Mouse (Mus musculus): ENCODE measurements around the gene Arhgef10l. TPM values are rescaled to one million over a fixed set of nuclear protein-coding genes. Genes with fewer than 3 reads are reported as not detected.

The Arhgef10l gene
- total RNA-seq, 1 experiment from 2014 or later, result 5.4 TPM

DNA sequence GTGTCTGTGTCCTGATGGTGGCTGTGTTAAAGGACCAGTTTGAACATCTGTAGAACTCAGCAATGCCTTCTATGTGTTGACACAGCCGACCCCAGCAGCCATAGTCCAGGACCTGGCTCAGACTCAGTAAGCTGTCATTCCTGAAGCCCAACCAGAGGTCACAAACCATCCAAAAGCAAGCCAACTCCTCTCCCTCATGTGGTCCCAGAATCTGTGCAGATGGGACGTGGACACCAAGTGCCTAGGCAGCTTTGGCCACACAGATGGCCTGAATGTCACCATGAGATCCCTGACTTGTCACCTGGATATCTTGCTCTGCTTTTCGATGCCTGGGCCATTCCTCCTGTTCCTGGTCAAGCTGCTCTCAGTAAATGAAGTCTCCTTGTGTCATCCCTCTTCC lies 20.2 kb downstream of the Arhgef10l start:
- ATAC-seq (replicated peaks in 1 of 2; ENCODE audit: insufficient read depth in 1 of 2, low FRiP score in 2 of 2, low TSS enrichment in 1 of 2, low read depth in 1 of 2, poor library complexity in 2 of 2, severe bottlenecking in 2 of 2), result no peak

DNA sequence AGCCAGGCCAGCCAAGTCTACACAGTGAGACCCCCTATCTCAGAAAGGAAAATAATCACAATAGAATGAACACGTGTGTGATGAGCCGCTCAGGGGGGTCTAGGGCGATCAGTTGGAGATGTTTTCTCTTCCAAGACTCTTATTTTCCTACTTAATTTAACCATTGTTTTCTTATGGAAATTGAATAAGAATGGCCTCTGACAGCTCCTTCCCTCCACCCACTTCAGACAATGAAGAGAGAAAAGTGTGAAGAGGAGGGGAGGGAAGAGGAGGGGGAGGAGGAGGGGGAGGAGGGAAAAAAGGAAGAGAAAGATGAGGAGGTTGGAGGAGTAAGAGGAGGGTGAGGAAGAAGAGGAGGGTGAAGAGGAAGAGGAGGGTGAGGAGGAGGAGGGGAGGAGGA lies 21.1 kb downstream of the Arhgef10l start:
- no peak for ATAC-seq (replicated peaks in 1 of 2; ENCODE audit: insufficient read depth in 1 of 2, low FRiP score in 2 of 2, low TSS enrichment in 1 of 2, low read depth in 1 of 2, poor library complexity in 2 of 2, severe bottlenecking in 2 of 2)

DNA sequence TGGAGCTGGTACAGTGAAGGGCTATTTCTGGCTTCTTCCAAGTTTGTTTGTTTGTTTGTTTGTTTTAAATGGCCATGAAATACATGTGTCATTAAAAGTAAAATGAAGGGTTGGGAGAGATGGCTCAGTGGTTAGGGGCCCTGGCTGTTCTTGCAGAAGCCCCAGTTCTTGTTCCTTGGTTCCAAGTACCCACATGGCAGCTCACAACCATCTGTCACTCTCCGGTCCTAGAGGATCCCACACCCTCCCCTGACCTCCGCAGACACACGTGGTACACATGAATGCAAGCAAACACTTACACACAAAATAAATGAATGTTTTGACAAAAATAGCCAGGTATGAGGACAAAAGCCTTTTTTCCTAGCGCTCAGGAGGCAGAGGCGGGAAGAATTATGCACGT lies 21.5 kb downstream of the Arhgef10l start:
- ATAC-seq (replicated peaks in 1 of 2; ENCODE audit: insufficient read depth in 1 of 2, low FRiP score in 2 of 2, low TSS enrichment in 1 of 2, low read depth in 1 of 2, poor library complexity in 2 of 2, severe bottlenecking in 2 of 2), result no peak

DNA sequence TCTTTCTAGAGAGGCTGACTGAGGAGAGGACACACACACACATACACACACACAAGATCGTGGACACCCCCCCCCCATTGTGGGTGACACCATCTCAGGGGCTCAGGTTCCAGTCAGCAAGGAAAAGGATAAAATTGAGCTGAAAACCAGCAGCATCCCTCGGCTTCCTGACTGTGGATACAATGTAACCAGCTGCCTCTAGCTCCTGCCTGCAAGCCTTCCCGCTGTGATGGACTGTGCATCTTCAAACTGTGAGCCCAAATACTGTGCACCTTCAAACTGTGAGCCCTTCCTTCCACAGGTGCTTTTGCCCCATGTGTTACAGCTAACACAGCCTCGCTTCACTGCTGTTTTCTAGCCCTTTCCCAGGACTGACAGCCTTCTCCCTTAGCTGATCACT lies 23.4 kb downstream of the Arhgef10l start:
- no peak for ATAC-seq (replicated peaks in 1 of 2; ENCODE audit: insufficient read depth in 1 of 2, low FRiP score in 2 of 2, low TSS enrichment in 1 of 2, low read depth in 1 of 2, poor library complexity in 2 of 2, severe bottlenecking in 2 of 2)

DNA sequence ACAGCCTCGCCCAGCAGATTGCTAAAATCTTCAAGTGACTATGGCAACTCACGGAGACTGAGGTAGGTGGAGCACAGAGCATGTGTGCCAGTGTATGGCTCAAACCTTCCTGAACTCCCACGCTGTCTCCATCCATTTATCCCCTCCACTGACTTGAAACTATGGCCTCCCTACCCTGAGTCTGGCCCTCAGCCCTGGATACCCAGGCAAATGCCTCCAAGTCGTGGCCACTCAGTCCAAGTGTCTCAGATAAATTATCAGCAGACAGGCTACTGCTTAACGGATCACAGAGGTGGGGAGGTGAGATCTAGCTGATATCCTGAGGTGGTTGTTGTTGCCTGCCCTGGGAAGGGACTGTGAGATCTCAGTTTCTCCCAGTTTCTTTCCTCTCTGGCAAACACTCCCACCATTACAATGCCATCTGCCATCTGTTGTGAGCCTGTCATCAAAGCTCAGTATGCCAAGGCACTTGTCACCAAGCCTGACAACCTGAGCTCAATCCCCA lies 24.3 kb downstream of the Arhgef10l start:
- ATAC-seq (replicated peaks in 1 of 2; ENCODE audit: insufficient read depth in 1 of 2, low FRiP score in 2 of 2, low TSS enrichment in 1 of 2, low read depth in 1 of 2, poor library complexity in 2 of 2, severe bottlenecking in 2 of 2), result no peak

DNA sequence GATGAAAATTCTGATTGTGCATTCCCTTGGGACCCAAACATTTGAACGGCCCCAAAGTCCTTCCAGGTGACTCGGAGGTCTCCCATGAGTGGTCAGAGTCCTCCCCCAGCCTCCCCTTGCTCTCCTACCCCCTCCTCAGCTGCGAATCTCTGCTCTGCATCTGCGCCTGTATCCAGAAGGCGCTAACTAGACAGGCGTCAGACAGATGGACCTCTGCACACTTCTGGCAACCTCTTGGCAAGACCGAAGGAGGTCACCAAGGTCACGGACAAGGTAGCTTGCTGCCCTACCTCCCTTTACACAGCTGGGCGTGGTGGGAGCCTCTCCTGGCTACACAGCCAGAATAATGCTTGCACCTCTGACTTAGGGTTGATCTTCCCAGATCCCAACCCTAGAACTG lies 25.1 kb downstream of the Arhgef10l start:
- ATAC-seq (replicated peaks in 1 of 2; ENCODE audit: insufficient read depth in 1 of 2, low FRiP score in 2 of 2, low TSS enrichment in 1 of 2, low read depth in 1 of 2, poor library complexity in 2 of 2, severe bottlenecking in 2 of 2), result no peak

DNA sequence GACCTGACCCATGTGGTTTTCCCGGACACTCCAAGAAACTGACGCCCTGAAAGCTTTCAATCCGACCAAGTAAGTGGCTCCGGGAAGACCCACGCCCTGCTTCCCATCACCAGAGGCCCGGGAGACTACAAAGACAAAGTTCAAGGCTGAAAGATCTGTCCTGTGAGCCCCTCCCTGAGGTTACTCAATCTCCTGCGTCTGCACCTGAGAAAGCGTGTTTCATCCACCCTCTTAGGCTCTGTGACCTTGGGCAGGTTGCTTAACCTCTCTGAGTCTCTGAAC lies 25.6 kb downstream of the Arhgef10l start:
- no peak for ATAC-seq (replicated peaks in 1 of 2; ENCODE audit: insufficient read depth in 1 of 2, low FRiP score in 2 of 2, low TSS enrichment in 1 of 2, low read depth in 1 of 2, poor library complexity in 2 of 2, severe bottlenecking in 2 of 2)

DNA sequence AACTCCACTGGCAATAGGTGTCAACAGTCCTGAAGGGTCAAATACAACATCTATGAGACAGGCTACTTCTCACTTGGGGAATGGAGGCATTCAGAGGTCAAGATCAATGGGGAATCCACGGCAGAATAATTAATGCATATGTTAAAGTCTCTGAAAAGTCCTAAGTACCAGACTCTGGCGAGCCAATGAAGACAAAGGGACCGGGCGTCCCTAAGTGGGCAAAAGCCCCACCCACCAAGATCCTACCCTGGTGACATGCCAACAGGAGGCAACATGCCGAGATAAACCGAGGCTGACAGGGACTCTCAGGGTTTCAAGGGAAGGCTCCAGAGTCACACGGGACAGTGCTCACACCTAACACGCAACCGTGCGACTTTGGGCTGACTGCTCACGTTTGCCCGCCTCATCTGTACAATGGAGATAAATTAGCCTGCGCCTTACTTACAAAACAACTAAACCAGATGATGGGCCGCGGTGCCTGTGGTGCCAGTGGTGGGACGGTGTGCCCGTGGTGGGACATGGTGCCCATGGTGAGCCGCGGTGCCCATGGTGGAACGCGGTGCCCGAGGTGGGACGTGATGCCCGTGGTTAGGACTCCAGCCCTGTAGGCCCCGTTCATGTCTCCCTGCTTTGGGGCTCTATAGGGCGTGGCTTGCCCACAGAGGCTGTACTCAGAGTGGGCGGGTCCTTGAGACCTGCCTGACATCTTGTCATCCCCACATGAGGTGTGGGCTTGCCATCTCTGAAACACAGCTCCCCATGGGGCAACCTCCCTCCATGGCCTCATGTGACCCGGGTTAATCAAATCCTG lies 26.2 kb downstream of the Arhgef10l start:
- no peak for ATAC-seq (replicated peaks in 1 of 2; ENCODE audit: insufficient read depth in 1 of 2, low FRiP score in 2 of 2, low TSS enrichment in 1 of 2, low read depth in 1 of 2, poor library complexity in 2 of 2, severe bottlenecking in 2 of 2)

DNA sequence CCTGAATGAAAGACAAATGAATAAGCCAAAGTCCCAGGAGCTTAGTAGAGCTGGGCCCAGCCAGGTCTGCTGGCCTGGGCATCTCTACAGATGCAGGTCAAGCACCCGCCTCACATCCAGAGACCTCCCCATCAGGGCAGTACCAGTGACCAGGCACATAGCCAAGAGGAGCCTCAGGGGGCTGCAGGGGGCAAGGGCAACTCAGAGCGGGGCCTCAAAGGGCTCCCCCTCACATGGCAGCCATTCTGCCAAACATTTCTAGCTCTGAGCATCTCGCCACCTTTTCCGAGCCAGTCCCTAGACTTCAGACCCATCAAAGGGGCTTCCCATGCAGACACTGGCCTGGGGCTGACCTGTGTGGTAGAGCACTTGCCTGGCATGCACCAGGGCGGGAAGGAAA lies 27.2 kb downstream of the Arhgef10l start:
- no peak for ATAC-seq (replicated peaks in 1 of 2; ENCODE audit: insufficient read depth in 1 of 2, low FRiP score in 2 of 2, low TSS enrichment in 1 of 2, low read depth in 1 of 2, poor library complexity in 2 of 2, severe bottlenecking in 2 of 2)

DNA sequence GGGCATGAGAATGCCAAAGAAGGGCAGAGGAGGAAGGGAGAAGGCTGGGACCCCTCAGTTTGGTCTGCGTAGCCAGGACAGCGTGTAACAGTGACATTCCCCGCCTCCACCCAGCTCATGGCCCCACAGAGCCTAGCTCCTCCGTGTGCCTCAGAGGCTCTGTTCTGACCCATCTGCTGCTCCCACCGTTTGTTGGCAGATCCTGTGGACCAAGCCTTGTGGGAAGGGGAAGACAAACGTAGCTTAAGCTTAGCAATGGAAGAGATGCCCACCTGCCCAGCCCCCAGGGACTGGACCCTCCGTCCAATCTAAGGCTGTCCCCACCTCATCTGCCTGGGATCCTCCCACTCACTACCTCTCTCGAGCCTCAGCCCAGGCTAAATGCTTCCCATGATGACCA lies 28.5 kb downstream of the Arhgef10l start:
- no peak for ATAC-seq (replicated peaks in 1 of 2; ENCODE audit: insufficient read depth in 1 of 2, low FRiP score in 2 of 2, low TSS enrichment in 1 of 2, low read depth in 1 of 2, poor library complexity in 2 of 2, severe bottlenecking in 2 of 2)

DNA sequence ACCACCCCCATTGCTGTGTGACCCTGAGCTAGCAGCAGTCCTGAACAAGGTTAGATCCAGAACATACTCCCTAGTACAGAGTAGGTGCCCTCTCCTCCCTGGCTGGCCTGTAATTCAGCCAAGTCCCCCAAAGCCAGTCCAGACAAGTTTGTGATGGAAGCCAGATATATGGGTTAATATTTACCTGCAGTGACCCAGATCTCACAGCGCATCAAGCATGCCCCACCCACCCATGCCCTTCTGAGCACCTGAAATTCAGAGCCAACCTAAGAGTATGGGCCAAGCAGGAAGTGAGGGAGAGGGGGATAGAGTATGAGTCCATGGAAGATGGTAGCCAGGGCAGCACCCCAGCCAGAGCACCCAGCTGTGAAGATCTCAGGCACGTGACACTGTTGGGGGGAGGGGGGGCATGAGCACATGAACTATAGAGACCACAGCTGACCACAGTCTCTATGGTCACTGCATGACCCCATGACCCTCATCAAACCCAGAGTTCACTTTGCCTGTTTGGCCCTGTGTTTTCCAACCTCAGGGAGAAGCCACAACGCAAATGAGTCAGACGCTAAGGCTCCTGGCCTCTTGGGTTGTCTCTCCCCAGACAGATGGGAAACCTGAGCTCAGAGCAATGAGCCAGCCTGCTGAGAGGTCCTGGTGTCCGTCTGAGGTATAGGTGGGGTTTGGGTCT lies 29.4 kb downstream of the Arhgef10l start:
- ATAC-seq (replicated peaks in 1 of 2; ENCODE audit: insufficient read depth in 1 of 2, low FRiP score in 2 of 2, low TSS enrichment in 1 of 2, low read depth in 1 of 2, poor library complexity in 2 of 2, severe bottlenecking in 2 of 2), result no peak

DNA sequence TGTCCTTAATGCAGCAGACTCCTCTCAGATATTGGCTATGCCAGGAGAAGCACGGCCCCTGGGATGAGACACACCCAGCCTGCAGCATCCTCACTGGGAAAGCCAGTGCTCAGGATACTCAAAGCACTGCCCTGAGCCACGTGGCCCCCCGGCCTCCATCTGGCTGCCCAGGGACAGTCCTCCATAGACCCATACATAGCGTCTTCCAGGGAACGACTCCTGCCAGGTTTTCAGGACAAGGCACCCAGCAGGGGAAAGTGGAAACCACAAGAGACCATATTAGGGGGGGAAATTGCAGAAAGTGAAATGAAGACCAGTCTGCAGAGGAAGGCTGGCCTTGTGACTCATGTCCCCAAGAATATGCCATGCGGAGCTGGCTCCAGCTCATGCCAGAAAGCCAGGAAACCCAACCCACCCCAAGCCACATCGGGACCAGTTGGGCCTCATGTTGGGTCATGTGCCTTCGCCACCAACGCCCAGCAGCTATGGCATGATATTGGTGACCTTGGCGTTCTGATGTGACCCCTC lies 30.9 kb downstream of the Arhgef10l start:
- ATAC-seq (replicated peaks in 1 of 2; ENCODE audit: insufficient read depth in 1 of 2, low FRiP score in 2 of 2, low TSS enrichment in 1 of 2, low read depth in 1 of 2, poor library complexity in 2 of 2, severe bottlenecking in 2 of 2), result no peak

DNA sequence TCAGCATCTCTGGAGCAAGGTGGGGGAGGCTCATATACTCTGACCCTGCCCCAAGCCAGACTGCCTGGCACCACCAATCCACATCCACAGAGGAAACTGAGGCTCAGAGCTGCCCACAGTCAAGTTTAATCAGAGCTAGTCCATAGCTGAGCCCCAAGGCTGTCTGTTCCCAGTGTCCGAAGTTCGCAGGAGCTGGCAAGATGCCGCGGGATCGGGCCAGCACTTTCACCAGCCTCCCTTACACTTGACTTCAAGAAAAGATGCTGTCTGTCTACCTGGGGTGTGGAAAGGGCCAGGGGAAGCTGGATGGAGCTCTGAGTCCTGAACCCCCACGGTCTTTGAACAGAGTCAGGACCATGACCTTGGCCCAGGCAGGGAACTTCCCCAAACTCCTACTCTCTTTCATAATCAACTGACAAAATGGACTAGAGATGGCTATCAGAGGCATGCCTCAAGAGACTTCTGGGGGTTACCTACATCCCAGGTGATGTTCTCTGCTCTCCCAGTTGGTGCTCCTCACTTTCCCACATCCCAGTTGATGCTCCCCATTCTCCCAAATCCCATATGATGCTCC lies 34.4 kb downstream of the Arhgef10l start:
- no peak for ATAC-seq (replicated peaks in 1 of 2; ENCODE audit: insufficient read depth in 1 of 2, low FRiP score in 2 of 2, low TSS enrichment in 1 of 2, low read depth in 1 of 2, poor library complexity in 2 of 2, severe bottlenecking in 2 of 2)

DNA sequence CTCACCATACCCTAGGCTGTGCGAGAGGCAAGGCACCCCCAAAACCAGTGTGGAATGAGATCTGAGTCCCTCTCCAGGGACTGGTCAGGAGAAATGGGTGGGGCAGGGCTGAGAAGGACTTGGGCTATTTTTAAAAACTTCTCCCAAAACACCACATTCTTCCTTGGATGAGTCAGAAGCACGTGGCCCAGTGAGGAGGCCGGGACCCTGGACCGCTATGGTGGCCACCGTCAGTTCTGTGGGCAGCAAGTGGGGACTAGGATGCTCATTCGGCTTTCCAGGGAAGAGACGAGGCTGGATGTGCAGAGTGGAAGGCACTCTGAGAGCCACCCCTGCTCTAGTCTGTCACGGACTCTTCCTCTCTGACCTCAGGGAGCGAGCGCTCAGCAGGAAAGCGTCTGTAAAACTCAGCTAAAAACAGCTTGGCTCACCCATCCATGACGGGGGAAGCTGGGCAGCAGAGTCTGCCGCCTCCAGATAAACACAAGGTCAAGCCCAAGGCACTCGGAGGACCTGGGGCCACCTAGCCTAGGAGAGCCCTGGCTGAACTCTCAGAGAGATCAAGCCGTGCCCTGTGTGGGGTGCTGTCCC lies 35.1 kb downstream of the Arhgef10l start:
- ATAC-seq (replicated peaks in 1 of 2; ENCODE audit: insufficient read depth in 1 of 2, low FRiP score in 2 of 2, low TSS enrichment in 1 of 2, low read depth in 1 of 2, poor library complexity in 2 of 2, severe bottlenecking in 2 of 2), result no peak; a peak in 1 of 4 replicates

DNA sequence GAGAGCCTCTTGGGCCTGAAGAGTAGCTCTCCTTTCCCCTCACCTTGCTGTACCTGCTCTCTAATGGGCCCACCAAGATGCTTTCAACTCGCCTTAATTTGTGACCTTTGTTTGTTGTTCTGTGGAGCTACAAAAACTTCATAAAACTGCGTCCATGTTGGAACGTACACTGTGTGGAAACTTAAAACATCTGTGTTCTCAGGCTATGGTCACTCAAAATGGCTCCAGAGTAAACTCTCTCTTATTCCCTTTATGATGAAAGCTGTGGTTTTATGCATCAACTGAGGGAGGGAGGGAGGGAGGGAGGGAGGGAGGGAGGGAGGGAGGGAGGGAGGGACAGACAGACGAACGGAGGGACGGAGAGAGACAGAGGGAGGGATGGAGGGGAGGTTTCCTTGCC lies 35.7 kb downstream of the Arhgef10l start:
- ATAC-seq (replicated peaks in 1 of 2; ENCODE audit: insufficient read depth in 1 of 2, low FRiP score in 2 of 2, low TSS enrichment in 1 of 2, low read depth in 1 of 2, poor library complexity in 2 of 2, severe bottlenecking in 2 of 2), result no peak

DNA sequence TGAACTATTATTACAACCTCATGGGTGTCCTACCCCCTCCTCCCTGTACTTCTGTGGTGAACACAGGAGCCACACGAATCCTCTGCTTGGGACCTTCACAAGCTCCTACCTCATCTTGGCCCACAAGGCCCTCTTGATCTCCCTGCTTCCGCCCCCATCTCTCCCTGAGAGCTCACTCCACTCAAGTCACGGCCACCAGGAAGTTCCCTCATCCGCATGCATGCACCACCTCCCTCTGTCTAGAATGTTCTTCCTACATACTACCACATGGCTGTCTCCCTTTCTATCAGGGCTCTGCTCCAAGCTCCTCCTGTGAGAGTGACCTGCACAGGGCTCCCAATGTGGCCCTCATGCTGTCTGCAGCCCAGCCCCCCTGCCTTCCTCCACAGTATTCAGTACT lies 36.8 kb downstream of the Arhgef10l start:
- no peak for ATAC-seq (replicated peaks in 1 of 2; ENCODE audit: insufficient read depth in 1 of 2, low FRiP score in 2 of 2, low TSS enrichment in 1 of 2, low read depth in 1 of 2, poor library complexity in 2 of 2, severe bottlenecking in 2 of 2)

DNA sequence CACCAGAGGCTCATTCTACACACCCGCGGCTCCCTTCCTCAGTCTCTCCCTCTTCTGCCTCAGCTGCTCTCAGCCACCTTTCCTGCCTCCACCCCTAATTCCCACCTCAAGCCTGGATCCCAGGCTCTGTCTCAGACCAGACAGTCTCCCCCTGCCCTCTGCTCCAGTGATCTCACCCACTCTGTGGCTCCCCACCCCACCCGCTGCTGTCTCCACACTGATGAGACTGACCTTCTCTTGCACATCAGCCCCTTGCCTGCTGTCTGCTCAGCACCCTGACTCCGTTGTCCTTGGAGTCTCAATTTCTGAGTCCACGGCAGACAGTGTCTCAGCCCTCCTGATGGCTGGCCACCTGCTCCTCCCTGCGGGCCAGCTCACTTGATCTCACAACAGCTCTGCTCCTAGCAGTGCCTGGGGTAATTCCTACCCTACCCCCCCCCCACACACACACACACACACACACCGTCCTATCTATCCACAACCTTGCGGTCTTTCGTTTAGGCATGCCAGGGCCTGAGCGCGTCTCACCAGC lies 37.3 kb downstream of the Arhgef10l start:
- no peak for ATAC-seq (replicated peaks in 1 of 2; ENCODE audit: insufficient read depth in 1 of 2, low FRiP score in 2 of 2, low TSS enrichment in 1 of 2, low read depth in 1 of 2, poor library complexity in 2 of 2, severe bottlenecking in 2 of 2)
